Mouse (Mus musculus): ENCODE data around the gene Zyg11b.

DNA sequence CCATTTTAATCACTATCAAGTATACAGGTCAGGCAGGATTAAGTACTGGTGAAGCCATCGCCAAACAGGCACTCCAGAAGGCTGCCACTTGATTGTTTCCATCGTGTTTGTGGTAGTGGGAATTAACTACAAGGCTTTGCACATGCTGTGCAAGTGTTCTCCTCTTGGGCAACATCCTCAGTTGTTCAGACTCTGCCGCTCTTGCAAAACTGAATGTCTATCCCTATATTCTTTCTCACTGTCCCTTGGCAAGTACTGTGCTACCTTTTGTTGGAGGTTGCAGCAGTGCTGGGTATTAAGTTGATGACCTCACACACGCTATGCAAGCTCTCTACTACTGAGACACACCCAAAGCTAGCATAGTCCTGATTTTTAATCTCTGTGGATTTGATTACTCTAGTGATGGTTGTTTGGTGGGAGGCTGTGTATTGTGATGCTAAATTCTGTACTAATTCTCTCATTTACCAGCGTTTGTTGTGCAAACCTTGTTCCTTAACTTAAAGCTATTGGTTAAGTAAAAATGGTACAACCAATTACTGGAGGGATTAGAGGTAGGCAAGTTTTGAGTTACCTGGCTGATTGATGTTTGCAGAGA is 1.5 kb upstream of the Zyg11b start:
- TF ChIP-seq CTCF (IDR thresholded peaks at IDR 0.05; ENCODE audit: borderline replicate concordance, insufficient read depth, low read length) (no peak), POLR2A (IDR thresholded peaks at IDR 0.05; ENCODE audit: low read depth, low read length) (no peak)
